Mouse (Mus musculus) heart, adult 9 months (tissue): Measurements from ENCODE around the gene Nhsl2.
A peak's percentile ranks its signal among the peaks of the same experiment; 100 is the strongest.

Experiments
- DNase-seq, 2 experiments: peaks; one replicate each; pipeline ENCODE4 v3.0.0; 2022; ENCODE audit warnings: low spot score in 2 of 2

Nhsl2 gene

DNA sequence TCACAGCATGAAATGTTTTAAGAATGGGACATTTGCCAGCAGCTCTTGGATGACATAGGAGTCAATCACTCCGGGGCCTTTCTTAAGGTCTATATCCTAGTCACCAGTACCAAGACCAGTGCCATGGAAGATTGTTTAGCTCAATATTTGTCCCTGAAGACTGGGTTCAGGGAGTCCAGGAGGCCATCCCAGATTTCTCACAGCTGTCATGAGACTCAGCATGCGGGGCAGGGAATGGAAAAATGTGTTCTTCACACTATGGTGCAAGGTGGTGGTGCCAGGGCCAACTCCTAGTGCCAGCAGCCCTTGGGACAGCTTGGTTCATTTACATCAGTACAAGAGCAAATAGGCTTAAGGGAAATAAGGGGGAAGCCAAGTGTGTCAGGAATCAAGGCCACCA lies 131.4 kb downstream of the Nhsl2 start:
- DNase-seq: no peak

DNA sequence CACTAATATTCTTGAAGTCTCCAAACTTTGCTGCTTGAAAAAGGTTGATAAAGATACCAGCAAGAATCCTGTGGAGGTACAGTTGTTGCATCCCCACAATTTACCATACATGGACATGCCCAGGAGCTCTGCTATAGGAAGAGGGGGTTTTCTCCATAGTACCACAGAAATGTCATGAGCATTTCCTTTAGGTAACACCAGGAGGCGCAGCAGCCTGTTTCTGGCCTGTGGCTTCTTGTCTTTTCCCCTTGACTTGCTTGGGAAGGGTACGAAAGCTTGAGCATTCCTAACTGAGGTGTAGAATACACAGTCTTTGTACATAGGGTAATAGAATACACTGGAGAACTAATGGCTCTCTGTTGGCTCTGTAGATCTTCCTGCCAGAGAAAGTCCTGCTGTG lies 132.3 kb downstream of the Nhsl2 start:
- DNase-seq: no peak

GRCm38 (mm10) chrX:101983638-101984037 lies 134.5 kb downstream of the Nhsl2 start:
- DNase-seq: peak in 1 of 2 experiments; percentile 10

DNA sequence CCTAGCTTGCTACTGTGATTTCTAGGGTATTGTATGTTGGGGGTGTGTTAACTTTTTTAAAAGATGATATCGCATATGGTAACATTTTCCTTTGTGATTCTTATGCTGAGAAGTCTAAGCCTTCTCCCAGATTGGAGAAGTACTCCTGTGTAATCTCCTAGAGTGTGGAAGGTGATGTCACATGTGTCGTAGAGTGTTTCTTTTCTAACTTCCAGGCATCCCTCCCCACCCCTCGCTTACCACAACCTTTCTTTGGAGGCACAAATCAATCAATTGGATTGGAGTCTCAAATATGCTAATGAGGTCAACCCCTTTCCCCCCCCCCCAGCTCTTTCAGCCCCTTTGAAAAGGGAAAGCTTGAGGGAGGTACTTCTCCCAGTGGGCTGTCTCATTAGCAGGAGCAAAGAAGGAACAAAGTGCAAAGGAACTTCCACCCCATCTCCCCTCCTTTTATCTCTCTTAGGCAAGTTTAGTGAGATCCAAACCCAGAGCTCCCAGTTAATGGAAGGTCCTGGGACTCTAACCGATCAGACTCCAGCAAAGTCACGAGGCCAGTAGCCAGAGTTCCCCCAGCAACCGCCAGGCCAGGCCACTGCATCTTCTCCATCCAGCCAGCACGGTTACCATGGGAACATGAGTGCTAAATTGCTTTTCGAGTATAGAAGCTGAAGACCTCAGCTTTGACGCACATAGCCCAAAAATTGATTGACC lies 137.6 kb downstream of the Nhsl2 start:
- no peak for DNase-seq

- peak; percentile 27 to 34 for DNase-seq
Measured at GRCm38 (mm10) chrX:101993841-101994571, 144.8 kb downstream of the Nhsl2 start.

GRCm38 (mm10) chrX:101996726-101997125 lies 147.5 kb downstream of the Nhsl2 start:
- peak in 1 of 2 experiments; percentile 18 for DNase-seq

DNA sequence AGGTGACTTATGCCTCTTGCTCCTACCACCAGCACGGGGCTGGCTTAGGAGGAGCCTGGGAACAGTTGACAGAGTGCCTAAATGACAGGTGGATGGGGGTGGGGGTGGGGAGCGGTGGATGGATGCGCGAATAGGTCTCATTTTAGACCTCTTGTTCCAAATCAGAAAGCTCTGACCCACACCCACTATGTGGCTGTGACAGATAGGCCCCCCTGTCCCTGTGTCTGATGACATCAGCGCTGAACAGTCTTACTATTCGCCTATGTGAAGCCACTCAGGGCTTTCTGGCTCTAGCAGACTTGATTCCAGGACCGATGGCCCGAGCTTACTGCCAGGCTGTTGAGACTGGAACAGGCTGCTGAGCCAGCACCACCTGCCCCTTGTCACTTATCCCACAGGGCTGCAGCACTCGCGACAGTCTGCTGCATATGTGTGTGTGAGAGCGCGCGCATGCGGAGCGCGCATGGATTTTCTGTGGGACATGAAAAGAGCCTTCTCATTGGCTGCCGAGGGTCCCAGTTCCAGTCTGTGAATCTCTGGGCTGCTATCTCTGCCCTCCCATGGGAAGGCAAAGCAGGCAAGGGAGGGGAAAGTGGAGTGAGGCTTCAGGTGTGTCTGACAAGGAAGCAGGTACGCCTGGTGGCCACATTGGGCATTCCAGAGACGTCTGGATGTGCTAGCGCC lies 154.6 kb downstream of the Nhsl2 start:
- DNase-seq: no peak

DNA sequence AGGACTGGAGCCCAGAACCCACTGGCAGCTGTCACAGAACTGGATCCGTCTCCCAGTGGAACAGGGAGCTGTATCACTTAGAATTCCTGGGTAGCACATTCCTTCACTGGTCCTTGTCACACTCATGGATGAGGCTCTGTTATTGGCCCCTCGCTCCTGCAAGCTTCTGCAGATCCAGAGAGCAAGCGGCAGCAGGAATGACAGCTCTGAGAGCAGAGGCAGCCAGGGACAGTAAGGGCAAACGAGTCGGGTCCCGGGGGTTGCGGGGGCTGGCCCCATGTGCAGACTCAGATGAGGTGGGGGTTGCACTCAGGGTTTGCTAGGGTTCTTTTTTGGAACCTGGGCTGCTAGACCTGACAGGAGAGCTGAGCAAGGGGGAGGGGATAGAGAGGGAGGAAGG lies 155.2 kb downstream of the Nhsl2 start:
- DNase-seq: no peak

DNA sequence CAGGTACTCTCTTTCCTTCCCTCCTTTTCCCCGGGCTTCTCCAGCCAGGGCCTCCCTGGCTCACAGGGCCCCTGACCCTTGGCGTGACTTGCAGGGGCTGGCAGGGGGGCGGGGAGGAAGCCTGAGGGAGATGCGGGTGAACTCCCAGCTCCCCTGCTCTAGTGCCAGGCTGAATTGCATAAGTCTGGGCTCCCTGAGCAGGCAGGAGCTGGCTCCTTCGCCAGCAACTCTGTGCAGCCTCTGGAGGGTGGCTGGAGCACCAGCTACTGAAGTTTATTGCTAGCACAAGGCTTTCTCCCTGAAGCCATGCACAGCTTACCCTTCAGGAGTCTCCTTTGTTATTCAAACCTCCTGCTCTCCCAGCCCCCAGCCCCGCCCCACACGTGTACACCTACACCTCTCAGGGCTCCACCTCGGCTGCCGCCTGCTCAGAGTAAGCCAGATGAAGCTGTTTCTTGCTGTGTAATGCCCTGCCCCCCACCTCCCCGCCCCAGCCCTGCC lies 156.0 kb downstream of the Nhsl2 start:
- no peak for DNase-seq

GRCm38 (mm10) chrX:102007935-102008334 lies 158.8 kb downstream of the Nhsl2 start:
- no peak for DNase-seq

DNA sequence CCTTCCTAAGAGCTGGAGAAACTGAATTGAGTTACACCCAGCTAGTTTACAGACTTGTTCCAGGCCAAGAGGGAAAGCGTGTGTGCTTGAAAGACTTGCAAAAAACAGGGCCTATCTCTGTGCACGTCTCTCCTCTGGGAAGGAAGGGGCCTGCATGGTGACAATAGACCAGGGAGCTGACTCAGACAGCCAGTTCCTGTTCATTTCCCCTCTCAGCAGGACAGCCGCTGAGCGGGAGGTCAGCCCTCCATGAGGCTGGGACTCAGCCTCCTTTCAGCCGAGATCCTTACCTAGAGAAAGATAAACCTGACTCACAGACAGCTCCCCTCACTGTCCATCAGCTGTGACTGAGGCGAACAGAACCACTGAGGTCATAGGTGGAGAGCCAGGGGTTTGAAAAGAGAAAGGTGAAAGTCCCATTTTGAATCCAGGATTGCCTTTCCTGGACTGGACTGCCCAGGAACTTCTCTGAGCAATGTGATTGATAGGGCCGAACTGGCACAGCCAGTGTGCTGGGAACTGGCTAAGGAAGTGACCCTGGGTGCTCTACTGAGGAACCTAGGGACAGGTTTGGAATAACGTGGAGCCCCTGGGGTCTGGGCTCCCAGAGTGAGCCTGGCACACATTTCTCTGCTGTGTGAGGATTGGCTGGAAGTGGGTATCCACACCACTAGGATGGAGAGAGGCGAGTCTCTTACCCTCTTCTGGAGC lies 168.2 kb downstream of the Nhsl2 start:
- DNase-seq: peak; percentile 28 to 51

DNA sequence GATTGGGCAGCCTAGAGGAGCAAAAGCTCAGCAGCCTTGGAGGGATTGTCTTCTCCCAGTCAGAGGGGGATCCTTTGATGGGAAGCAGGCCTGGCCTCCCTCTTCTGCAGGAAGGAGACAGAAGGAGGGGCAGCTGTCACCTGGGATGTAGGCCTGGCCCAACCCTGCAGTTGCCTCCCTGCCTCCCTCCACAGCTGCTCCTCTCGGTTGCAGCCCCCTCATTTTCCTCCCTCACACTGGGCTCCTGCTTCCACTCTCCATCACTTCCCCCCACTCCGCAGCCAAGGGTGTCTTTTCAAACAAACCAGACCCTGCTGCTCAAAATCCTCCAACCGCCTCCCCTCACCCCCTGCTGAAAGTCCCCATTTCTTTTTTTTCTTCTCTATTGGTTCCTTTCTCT lies 169.7 kb downstream of the Nhsl2 start:
- no peak for DNase-seq

DNA sequence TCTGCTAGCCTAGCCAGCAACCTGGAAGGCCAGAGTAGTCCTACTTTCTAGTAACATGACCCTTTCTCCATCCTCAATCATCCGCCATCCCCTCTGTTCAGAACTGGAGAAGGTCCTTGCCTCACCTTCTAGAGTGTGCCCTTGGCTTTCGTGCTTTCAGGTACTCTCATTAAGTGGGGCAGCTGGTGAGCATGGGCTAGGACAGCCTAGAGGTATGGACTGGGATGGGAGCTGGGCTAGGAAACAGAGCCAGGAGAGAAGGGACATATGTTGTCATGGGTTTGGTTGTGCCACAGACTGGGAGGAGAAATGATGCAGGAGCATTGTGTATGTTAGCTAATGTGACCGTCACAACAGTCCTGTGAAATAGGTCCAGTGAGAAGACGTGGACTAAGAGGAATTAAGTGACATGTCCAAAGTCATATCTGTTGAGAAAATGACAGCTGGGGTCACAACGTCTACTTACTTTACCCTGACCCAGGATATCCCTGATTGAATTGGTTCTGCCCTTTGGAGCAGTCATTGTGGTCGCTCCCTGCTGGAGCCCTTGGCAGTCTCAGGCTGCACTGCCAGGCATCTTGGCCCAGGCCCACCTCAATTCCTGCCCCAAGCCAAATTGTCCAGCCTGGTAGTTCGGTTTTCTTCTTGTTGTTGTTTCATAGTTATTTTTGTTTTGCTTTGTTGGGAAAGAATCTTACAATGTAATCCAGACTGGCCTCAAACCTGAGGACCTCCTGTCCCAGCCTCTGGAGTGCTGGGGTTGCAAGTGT lies 170.5 kb downstream of the Nhsl2 start:
- DNase-seq: no peak

DNA sequence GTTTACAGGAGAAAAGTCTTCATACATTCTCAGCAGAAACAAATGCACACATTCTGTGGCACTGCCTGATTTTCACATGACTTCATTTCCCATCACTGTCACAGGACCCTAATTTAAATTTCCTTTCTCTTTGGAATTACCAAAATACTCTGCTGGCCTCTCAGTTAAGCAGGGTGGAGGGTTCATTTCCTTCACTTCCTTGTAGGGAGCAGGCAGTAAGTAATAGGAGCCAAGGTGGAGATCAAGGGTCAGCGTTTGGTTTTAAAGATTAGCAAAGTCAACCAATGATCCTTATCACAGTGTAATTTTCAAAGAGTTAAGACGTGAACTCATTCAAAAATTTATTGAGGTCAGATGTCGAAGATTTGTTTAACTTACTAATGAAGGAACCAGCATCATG lies 175.8 kb downstream of the Nhsl2 start:
- DNase-seq: no peak

GRCm38 (mm10) chrX:102031851-102032250 lies 182.7 kb downstream of the Nhsl2 start:
- peak; percentile 46 to 52 for DNase-seq

DNA sequence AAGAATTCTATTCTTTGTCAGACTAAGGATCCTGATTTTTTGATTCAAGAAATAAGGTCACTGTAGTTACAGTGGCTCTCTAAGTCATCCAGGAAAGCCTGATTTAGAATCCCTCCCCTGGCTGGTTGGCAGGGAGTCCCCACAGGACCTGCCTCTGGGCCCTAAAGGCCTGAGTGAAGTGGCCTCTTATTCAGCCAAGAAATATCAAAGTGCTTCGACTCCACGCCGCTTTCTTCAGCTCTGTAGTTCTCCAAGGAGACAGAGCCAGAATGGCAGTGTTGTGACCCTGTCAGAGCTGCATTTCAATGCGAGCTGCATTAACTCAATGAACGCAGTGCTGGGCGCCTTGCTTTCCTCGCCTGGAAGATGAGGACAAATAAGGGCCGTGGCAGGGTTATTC lies 183.2 kb downstream of the Nhsl2 start:
- DNase-seq: no peak

DNA sequence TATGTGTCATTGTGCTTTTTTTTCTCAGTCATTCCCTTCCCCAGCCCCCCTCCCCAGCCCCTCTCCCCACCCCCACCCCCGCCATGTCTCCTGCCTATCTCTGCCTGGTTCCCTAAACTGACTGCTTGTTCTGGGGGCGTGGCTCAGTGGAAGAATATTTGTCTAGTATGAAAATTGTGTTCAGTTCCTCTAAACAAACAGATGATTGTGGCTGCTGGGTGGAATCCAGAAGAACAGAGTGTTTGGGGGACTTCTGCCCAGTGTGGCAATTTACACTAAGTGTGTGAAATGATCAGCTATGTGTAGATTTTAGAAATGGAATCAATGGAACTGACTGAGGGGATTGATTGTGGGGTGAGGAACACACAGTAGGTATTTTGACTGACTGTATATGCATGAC lies 184.4 kb downstream of the Nhsl2 start:
- no peak for DNase-seq

DNA sequence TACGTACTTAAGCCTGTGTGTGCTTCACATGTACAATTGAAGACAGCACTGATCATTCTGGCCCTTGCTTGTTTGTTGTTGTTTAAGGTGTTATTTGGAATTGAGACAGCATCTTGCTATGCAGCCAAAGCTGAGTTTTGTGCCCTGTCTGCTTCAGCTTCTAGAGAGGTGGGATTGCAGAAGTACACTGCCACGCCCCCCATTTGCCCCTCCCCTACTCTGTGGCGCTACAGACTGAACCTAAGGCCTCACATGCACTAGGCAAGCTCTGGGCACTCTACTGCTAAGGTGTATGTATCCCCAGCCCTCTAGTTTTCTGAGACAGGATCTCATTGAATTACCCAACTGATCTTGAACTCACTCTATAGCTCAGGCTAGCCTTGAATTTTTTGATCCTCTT lies 186.5 kb downstream of the Nhsl2 start:
- DNase-seq: no peak

- DNase-seq: peak in 1 of 2 experiments; percentile 28
Measured at GRCm38 (mm10) chrX:102036866-102037361, 187.7 kb downstream of the Nhsl2 start.

DNA sequence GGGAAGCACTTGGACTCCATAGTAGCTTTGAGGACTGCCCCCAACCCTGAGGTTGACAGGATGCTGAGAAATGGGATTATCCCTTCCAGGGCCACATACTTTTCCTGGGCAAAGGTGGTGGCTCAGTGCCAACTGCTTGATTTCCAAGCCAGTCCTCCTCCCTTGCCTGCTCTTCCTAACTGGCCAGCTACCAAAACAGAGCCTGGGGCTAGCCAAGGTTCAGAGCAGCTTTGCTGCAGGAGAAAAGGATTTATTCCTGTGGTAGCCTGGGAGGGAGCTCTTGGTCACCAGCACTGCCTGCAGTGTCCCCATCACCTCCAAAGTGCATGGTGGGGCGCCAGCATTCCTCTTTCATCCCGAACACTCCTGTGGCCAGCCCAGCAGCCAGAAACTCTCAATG lies 188.3 kb downstream of the Nhsl2 start:
- DNase-seq: peak in 1 of 2 experiments; percentile 49

DNA sequence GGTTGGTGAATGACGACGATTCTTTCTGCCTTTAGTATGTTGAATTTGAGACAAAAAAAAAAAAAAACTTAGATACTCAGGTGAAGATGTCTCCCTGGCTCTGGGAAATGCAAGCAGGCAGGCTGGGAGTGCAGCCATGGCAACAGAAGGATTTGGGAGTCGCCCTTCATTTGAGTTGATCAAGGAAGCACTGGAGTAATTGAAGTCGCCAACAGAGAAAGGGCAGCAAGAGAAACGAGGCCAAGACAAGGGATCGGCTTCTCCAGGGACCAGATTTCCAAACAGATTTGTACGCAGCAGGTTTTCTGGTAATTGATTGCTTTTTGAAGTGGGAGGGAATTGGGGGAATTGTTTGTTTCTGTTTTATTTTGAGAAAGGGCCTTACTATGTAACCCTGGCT lies 192.4 kb downstream of the Nhsl2 start:
- no peak for DNase-seq
